ENCODE assay signal across 24 mouse cellular contexts in genomic region chr10:10555676-10556075, GRCm38 (mm10). TPM values are rescaled to one million over a fixed set of nuclear protein-coding genes. Genes with fewer than 3 reads are reported as not detected.
DNase-seq lines count a peak whose midpoint lies in the region; ATAC-seq lines count a peak whose summit lies in the region.
"Had no signal": no experiment of that assay in that cellular context is flagged by ENCODE, and none has a peak within 500 bp of the region (broad histone marks: within the 10 kb centered on the region; RNA-seq: fewer than 3 reads in every experiment).

No protein-coding gene starts in this region.

- peak; percentile 7 for DNase-seq in adrenal gland, adult 2 months
- DNase-seq in adrenal gland, adult (ENCODE audit: inconsistent age in 2 of 2, low spot score in 1 of 2): no peak
- DNase-seq in 3T3-L1 (ENCODE audit: low read depth, low spot score): peak; percentile 63
- no peak for DNase-seq in heart, adult 8-10 months (ENCODE audit: low spot score)
- DNase-seq: cerebellum, adult 11-12 months; cerebellum, postnatal 14 days; embryo, embryonic 11 days; kidney, adult 8-10 months; kidney, postnatal 14 days; layer of hippocampus, postnatal 36 days; right cerebral cortex, postnatal 14 days; spleen, adult 18-20 months; thymus, postnatal 25 days had no signal

- H3K36me3 ChIP-seq in stomach, embryonic 15.5 days: no peaks in the 10 kb centered on the region
- H3K36me3 ChIP-seq in forebrain, embryonic 15.5 days: no peaks in the 10 kb centered on the region
- H3K36me3 ChIP-seq: embryonic facial prominence, embryonic 15.5 days; heart, embryonic 10.5 days; hindbrain, embryonic 10.5 days; intestine, embryonic 15.5 days; limb, embryonic 13.5 days; midbrain, embryonic 13.5 days had no signal

- H3K4me1 ChIP-seq in stomach, embryonic 15.5 days: peaks cover 7% of the 10 kb centered on the region; the same call in 1 of the 2 replicates
- peaks cover 12% of the 10 kb centered on the region for H3K4me1 ChIP-seq in forebrain, embryonic 15.5 days
- H3K4me1 ChIP-seq: heart, embryonic 10.5 days; intestine, embryonic 15.5 days had no signal

- peak; percentile 20 for ATAC-seq in granulocyte monocyte progenitor cell, adult 5-6 weeks (replicated peaks; ENCODE audit: poor library complexity, severe bottlenecking)
- no peak for ATAC-seq in stomach, embryonic 15.5 days (ENCODE audit: insufficient read depth, low FRiP score, low read depth)
- ATAC-seq in forebrain, embryonic 15.5 days (replicated peaks): no peak
- ATAC-seq: hindbrain, embryonic 16.5 days; intestine, embryonic 15.5 days; lung, postnatal 0 days; midbrain, embryonic 13.5 days had no signal

- no peaks in the 10 kb centered on the region for H3K9me3 ChIP-seq in stomach, embryonic 15.5 days
- no peaks in the 10 kb centered on the region for H3K9me3 ChIP-seq in forebrain, embryonic 15.5 days
- H3K9me3 ChIP-seq: embryonic facial prominence, embryonic 15.5 days; heart, embryonic 10.5 days; hindbrain, embryonic 10.5 days; intestine, embryonic 15.5 days; limb, embryonic 13.5 days; midbrain, embryonic 13.5 days had no signal

- peak overlapping the region; percentile 1; the same call in 1 of the 2 replicates for H3K27ac ChIP-seq in stomach, embryonic 15.5 days
- no peak overlapping the region for H3K27ac ChIP-seq in forebrain, embryonic 15.5 days (replicated peaks)
- H3K27ac ChIP-seq: heart, embryonic 10.5 days; hindbrain, embryonic 10.5 days; midbrain, embryonic 13.5 days had no signal

- H3K4me3 ChIP-seq in stomach, embryonic 15.5 days (replicated peaks): no peak overlapping the region
- no peak overlapping the region for H3K4me3 ChIP-seq in forebrain, embryonic 15.5 days
- H3K4me3 ChIP-seq: embryonic facial prominence, embryonic 15.5 days; heart, embryonic 10.5 days; hindbrain, embryonic 10.5 days; intestine, embryonic 15.5 days; midbrain, embryonic 13.5 days had no signal

- no peaks in the 10 kb centered on the region for H3K27me3 ChIP-seq in stomach, embryonic 15.5 days (replicated peaks)
- H3K27me3 ChIP-seq in forebrain, embryonic 15.5 days: no peaks in the 10 kb centered on the region
- H3K27me3 ChIP-seq: embryonic facial prominence, embryonic 15.5 days; intestine, embryonic 15.5 days; limb, embryonic 13.5 days; midbrain, embryonic 13.5 days had no signal

- no peak overlapping the region for H3K9ac ChIP-seq in stomach, embryonic 15.5 days
- H3K9ac ChIP-seq in forebrain, embryonic 15.5 days (replicated peaks): no peak overlapping the region
- H3K9ac ChIP-seq: embryonic facial prominence, embryonic 15.5 days; intestine, embryonic 15.5 days; limb, embryonic 13.5 days; midbrain, embryonic 13.5 days had no signal

- no peak overlapping the region for H3K4me2 ChIP-seq in stomach, embryonic 15.5 days
- H3K4me2 ChIP-seq in forebrain, embryonic 15.5 days (replicated peaks): no peak overlapping the region
- H3K4me2 ChIP-seq: intestine, embryonic 15.5 days; midbrain, embryonic 13.5 days had no signal

- 57% methylated on average over 3 of the region's 3 CpGs for WGBS in stomach, embryonic 15.5 days
- WGBS in forebrain, embryonic 15.5 days: 91% methylated on average over 3 of the region's 3 CpGs

RNA-seq across cellular contexts. Expression of gene Rab32, which starts 2.4 kb away (rescaled TPM):
- total RNA-seq in adrenal gland, adult 2 months (2021): 1 to 10 TPM; 5.5 to 5.6 TPM
- polyA plus RNA-seq in adrenal gland, adult 2 months (2012; rRNA removed): 5.3 and 6.8 TPM in 2 replicates
- 83.8 and 99.7 TPM in 2 replicates for total RNA-seq in granulocyte monocyte progenitor cell, adult 5-6 weeks (2014; fragmentation: Nextera tagmentation)
- 58.0 and 67.1 TPM in 2 replicates for total RNA-seq in granulocyte monocyte progenitor cell, adult 5-6 weeks (2017)
- polyA plus RNA-seq in stomach, embryonic 15.5 days (2015; fragmentation: Nextera tagmentation; extraction: Ambion mirVana): 26.4 TPM in 2 replicates
- polyA plus RNA-seq in forebrain, embryonic 15.5 days (2015; fragmentation: Nextera tagmentation; extraction: Ambion mirVana): 3.8 and 3.9 TPM in 2 replicates
- 1 to 10 TPM; 1.5 to 3.3 (median 1.8) TPM for total RNA-seq in heart, adult 8-10 months (2022)

Comparison
In these comparisons a context has a peak if more than half of its experiments do, and no peak if none do; other contexts are left out.
1. DNase-seq: peak in adrenal gland, adult 2 months (single experiment) and 3T3-L1 (single experiment); none in adrenal gland, adult (0 of 2) and heart, adult 8-10 months (single experiment).
2. RNA of gene Rab32, which starts 2.4 kb away (total RNA-seq): 58.0 to 99.7 TPM in granulocyte monocyte progenitor cell, adult 5-6 weeks; 5.5 to 5.6 TPM in adrenal gland, adult 2 months and 1.5 to 3.3 TPM in heart, adult 8-10 months; every median in the first group is over 4 times any median in the second.